Mouse (Mus musculus) testis, adult 2 months (tissue): ENCODE data around the gene Tuba4a. TPM values are rescaled to one million over a fixed set of nuclear protein-coding genes. Genes with fewer than 3 reads are reported as not detected.
A peak's percentile ranks its signal among the peaks of the same experiment; 100 is the strongest.

Experiments used
- H3K27ac ChIP-seq: fragments of 200-500 bp; 2 replicates; pipeline ENCODE4 v1.5.1; 2012; ENCODE audit warnings: low read depth, low read length; ENCODE audit not compliant: control insufficient read depth, insufficient read depth
- H3K27me3 ChIP-seq: fragments of 200-500 bp; 2 replicates; pipeline ENCODE4 v1.6.1; 2012; ENCODE audit warnings: mild to moderate bottlenecking, low read length, moderate library complexity; ENCODE audit not compliant: control insufficient read depth, insufficient read depth
- H3K36me3 ChIP-seq: fragments of 200-500 bp; 2 replicates; pipeline ENCODE4 v1.6.1; 2012; ENCODE audit warnings: mild to moderate bottlenecking, low read length; ENCODE audit not compliant: control insufficient read depth, insufficient read depth
- H3K4me1 ChIP-seq: fragments of 200-500 bp; 2 replicates; pipeline ENCODE4 v1.6.1; 2012; ENCODE audit warnings: low read length; ENCODE audit not compliant: control insufficient read depth, insufficient read depth
- H3K4me3 ChIP-seq: fragments of 200-500 bp; 2 replicates; pipeline ENCODE4 v1.5.1; 2012; ENCODE audit warnings: low read depth, mild to moderate bottlenecking, low read length, moderate library complexity, mixed read lengths; ENCODE audit not compliant: control insufficient read depth
- CTCF ChIP-seq: fragments of 200-500 bp; IDR thresholded peaks from 2 replicates; pipeline ENCODE4 v1.5.1; 2012; ENCODE audit warnings: low read depth, mild to moderate bottlenecking, inconsistent platforms, low read length, moderate library complexity; ENCODE audit not compliant: control insufficient read depth, insufficient read depth, insufficient replicate concordance
- POLR2A ChIP-seq: fragments of 200-500 bp; IDR thresholded peaks from 2 replicates; pipeline ENCODE4 v1.6.1; 2012; ENCODE audit warnings: low read depth, mild to moderate bottlenecking, inconsistent platforms, low read length, moderate library complexity; ENCODE audit not compliant: control insufficient read depth
- polyA plus RNA-seq: library from polyadenylated mRNA; depleted of rRNA; stranded (reverse); fragments of >200 nt; gene quantifications from 2 replicates; pipeline ENCODE4 v1.2.3, GENCODE M21; 2012

Tuba4a gene
- polyA plus RNA-seq, 1 experiment: 204 TPM

DNA sequence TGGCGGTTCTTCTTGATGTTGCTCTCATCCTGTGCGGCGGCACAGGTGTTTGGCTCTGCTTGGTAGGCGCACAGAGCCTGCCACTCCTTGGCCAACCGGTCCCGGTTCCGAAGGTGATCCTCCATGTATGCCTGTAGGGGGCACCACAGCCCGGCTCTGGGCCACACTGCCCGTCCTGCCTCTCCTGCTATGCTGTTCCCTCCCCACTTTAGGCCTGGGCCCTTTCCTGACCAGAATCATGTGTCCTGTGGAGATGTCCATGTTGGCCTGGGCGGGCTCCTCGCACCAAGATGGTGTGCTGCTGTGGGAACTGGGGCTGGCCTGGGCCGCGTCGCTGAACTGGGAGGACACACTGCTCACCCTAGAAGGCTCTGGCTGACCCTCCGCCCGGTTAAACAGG is 33.4 kb upstream of the Tuba4a start:
- Histone ChIP-seq H3K4me1 (peaks cover 18% of the 10 kb centered on the region), H3K27me3 (no peaks in the 10 kb centered on the region), H3K27ac (no peak overlapping the region), H3K36me3 (no peaks in the 10 kb centered on the region), H3K4me3 (peak overlapping the region; percentile 75)
- TF ChIP-seq CTCF (peak; percentile 12; the same call in 1 of the 2 replicates), POLR2A (no peak)

- Histone ChIP-seq H3K4me3 (peak overlapping the region; percentile 75), H3K4me1 (peaks cover 18% of the 10 kb centered on the region), H3K27ac (no peak overlapping the region), H3K36me3 (no peaks in the 10 kb centered on the region), H3K27me3 (no peaks in the 10 kb centered on the region)
- TF ChIP-seq POLR2A: no peak
- TF ChIP-seq CTCF: no peak
Measured at GRCm38 (mm10) chr1:75252308-75252707, 32.6 kb upstream of the Tuba4a start.

GRCm38 (mm10) chr1:75251112-75251970 is 31.7 kb upstream of the Tuba4a start:
- H3K27ac ChIP-seq: no peak overlapping the region
- no peak for TF ChIP-seq POLR2A
- TF ChIP-seq CTCF: peak; percentile 83
- H3K27me3 ChIP-seq: no peaks in the 10 kb centered on the region
- H3K36me3 ChIP-seq: no peaks in the 10 kb centered on the region
- peak overlapping the region; percentile 80 for H3K4me3 ChIP-seq
- peaks cover 18% of the 10 kb centered on the region for H3K4me1 ChIP-seq

- Histone ChIP-seq H3K27ac (no peak overlapping the region), H3K36me3 (no peaks in the 10 kb centered on the region), H3K4me3 (no peak overlapping the region), H3K27me3 (no peaks in the 10 kb centered on the region), H3K4me1 (peaks cover 18% of the 10 kb centered on the region)
- TF ChIP-seq CTCF (no peak), POLR2A (no peak)
Measured at GRCm38 (mm10) chr1:75250498-75250897, 30.8 kb upstream of the Tuba4a start.

DNA sequence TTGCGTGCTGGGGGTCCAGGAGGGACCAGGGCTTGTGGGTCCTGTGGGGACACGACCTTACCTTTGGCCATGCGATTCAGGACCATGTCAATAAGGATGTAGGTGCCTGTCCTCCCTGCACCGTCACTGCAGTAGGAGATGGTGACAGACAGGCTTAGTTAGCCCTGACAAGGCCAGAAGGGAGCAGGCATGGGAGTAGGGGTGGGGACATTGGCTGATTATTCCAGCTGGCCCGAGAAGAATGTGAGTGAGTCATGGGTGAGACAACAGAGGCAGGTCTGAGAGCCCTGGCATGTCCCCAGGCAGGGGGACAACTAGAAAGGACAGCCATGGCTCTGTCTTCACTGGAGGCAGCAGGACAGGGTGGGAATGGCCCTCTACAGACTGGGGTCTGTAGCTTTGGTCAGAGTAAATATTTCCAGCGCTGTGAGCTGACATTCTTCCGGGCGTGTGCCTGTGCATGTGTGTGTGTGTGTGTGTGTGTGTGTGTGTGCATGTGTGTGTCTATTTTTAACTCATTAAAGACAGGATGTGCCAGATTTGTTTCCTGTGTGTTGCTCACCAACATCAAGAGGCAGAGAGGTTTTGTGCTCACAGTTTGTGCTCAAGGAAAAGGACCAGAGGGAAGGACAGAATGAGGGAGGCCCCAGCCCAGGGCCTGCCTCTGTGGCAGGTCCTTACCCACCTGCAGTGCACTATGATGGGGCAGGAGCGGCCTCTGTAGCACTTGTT is 28.5 kb upstream of the Tuba4a start:
- no peaks in the 10 kb centered on the region for H3K36me3 ChIP-seq
- no peak overlapping the region for H3K27ac ChIP-seq
- no peaks in the 10 kb centered on the region for H3K27me3 ChIP-seq
- TF ChIP-seq POLR2A (no peak), CTCF (no peak)
- no peak overlapping the region for H3K4me3 ChIP-seq
- H3K4me1 ChIP-seq: peaks cover 13% of the 10 kb centered on the region

DNA sequence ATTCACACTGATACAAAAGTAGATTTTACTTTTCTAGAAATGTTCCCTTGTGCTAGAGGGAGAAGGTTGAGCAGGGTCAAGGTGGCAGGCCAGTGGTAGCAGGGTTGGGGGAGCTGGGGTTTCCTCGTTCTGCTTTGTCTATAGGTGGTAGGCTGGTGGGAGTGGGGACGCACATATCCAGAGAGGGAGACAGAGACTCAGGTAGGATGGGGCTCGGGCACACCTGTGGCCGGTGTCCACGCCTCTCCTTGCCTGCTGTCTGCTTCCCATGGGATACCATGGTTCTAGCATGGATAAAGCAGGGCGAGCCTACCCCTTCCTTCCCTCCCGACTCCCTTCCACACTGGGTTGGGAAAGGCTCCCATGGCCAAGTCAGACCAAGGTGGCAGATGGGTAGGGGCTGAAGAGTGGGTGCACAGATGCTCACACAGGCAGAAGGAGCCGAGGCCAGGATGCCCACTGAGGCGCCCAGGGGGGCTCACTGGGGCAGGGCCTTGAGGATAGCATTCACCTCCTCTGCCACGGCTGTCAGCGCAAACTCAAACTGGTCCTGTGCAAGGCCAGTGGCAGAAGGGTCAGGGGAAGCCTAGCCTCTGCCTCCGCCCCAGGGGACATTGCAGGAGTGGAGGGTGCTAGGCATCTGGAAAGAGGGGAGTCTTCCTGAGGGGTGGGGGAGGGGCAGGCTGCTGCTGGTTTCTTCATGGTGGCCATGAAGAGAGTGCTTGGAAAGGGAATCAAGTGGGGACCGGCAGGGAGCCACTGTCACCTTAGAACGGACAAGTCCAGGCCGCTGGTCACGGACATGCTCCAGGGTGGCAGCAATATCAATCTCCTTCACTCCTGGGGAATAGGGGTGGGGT is 27.6 kb upstream of the Tuba4a start:
- Histone ChIP-seq H3K4me3 (no peak overlapping the region), H3K36me3 (no peaks in the 10 kb centered on the region), H3K4me1 (peaks cover 7% of the 10 kb centered on the region), H3K27me3 (no peaks in the 10 kb centered on the region), H3K27ac (no peak overlapping the region)
- no peak for TF ChIP-seq CTCF
